Mouse (Mus musculus) ES-E14 (cell line): ENCODE results near the gene Gm13272.

Experiments used
- MAFK ChIP-seq: IDR thresholded peaks from 2 replicates; pipeline ENCODE4 v1.6.1; 2014; ENCODE audit warnings: mild to moderate bottlenecking, low read depth, low read length, inconsistent platforms; ENCODE audit not compliant: insufficient read depth
- ZC3H11A ChIP-seq: IDR thresholded peaks from 2 replicates; pipeline ENCODE4 v1.6.1; 2012; ENCODE audit warnings: low read depth, mild to moderate bottlenecking, inconsistent platforms, low read length, borderline replicate concordance

GRCm38 (mm10) chr4:88819659-88820058, 40.0 kb downstream of the Gm13272 start, which contains the start of gene Ifna11:
- no peak for TF ChIP-seq ZC3H11A
- TF ChIP-seq MAFK = no peak
